ENCODE assay signal across 12 mouse cellular contexts in the genomic region with DNA sequence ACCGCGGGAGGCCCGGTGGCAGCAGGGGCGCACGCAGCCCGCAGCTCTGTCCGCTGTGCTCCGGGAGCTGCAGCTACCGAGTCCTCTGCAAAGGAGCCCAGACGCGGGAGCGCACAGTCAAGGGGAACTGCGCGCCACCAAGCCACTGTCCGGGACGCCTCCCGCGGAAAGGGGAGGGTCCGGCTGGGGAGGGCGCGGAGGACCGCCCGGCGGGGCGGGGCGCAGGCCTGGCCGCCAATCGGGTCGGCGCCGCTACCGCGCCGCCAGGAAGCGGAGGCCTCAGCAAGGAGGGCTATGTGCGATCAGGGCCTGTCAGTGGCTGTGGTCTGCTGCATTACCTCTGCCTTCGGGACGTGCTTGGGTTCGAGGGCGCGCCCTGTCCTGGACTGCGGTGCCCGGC. TPM values are rescaled to one million over a fixed set of nuclear protein-coding genes. Genes with fewer than 3 reads are reported as not detected.
DNase-seq lines count a peak whose midpoint lies in the region; ATAC-seq and TF ChIP-seq lines count a peak whose summit lies in the region.
"Not testable (repeated sequence)": the region's sequence is repeated elsewhere in the genome, so short reads cannot be mapped to it uniquely, and the experiment has no call there.
"Had no signal": no experiment of that assay in that cellular context is flagged by ENCODE, and none has a peak within 500 bp of the region (broad histone marks: within the 10 kb centered on the region; RNA-seq: fewer than 3 reads in every experiment).

No protein-coding gene starts in this region.

- H3K27me3 ChIP-seq in embryonic facial prominence, embryonic 11.5 days (ENCODE audit: control insufficient read depth, insufficient read depth, low read length); heart, embryonic 11.5 days (ENCODE audit: control insufficient read depth, insufficient read depth, low read length); hindbrain, postnatal 0 days (ENCODE audit: insufficient read depth, low read length); lung, embryonic 14.5 days (ENCODE audit: insufficient read depth, low read length); neural tube, embryonic 15.5 days (replicated peaks): not testable (repeated sequence)

- peak overlapping the region; percentile 18; the same call in 1 of the 2 replicates for H3K4me3 ChIP-seq in embryonic facial prominence, embryonic 11.5 days (ENCODE audit: low read depth, low read length)
- 0 out of 2 replicates have a peak overlapping the region, but pooled peaks have one; percentile 12 for H3K4me3 ChIP-seq in heart, embryonic 11.5 days (ENCODE audit: low read depth, low read length)
- not testable (repeated sequence) for H3K4me3 ChIP-seq in hindbrain, postnatal 0 days (ENCODE audit: low read length)
- peak overlapping the region; percentile 16; the same call in 1 of the 2 replicates for H3K4me3 ChIP-seq in lung, embryonic 14.5 days (ENCODE audit: low read depth, low read length)
- peak overlapping the region; percentile 17; the same call in 1 of the 2 replicates for H3K4me3 ChIP-seq in neural tube, embryonic 15.5 days (replicated peaks)

- ATAC-seq in embryonic facial prominence, embryonic 11.5 days (replicated peaks; ENCODE audit: insufficient number of reproducible peaks, low FRiP score, low TSS enrichment, low read depth); heart, embryonic 11.5 days (replicated peaks; ENCODE audit: insufficient number of reproducible peaks, low FRiP score, low TSS enrichment); hindbrain, postnatal 0 days; lung, embryonic 14.5 days (ENCODE audit: insufficient read depth); neural tube, embryonic 15.5 days (ENCODE audit: low FRiP score): not testable (repeated sequence)

- not testable (repeated sequence) for H3K4me2 ChIP-seq in embryonic facial prominence, embryonic 11.5 days (ENCODE audit: low read depth, low read length); heart, embryonic 11.5 days; hindbrain, postnatal 0 days (ENCODE audit: low read depth, low read length); lung, embryonic 14.5 days; neural tube, embryonic 15.5 days

- WGBS in embryonic facial prominence, embryonic 11.5 days, result 13% methylated on average over 33 of the region's 43 CpGs
- 7% methylated on average over 42 of the region's 43 CpGs for WGBS in heart, embryonic 11.5 days (ENCODE audit: insufficient replicate concordance)
- 21% methylated on average over 35 of the region's 43 CpGs for WGBS in hindbrain, postnatal 0 days
- 10% methylated on average over 34 of the region's 43 CpGs for WGBS in lung, embryonic 14.5 days
- WGBS in neural tube, embryonic 15.5 days, result 15% methylated on average over 33 of the region's 43 CpGs

- not testable (repeated sequence) for H3K9me3 ChIP-seq in embryonic facial prominence, embryonic 11.5 days (replicated peaks; ENCODE audit: control insufficient read depth, low read length); heart, embryonic 11.5 days (replicated peaks; ENCODE audit: control insufficient read depth, low read length); hindbrain, postnatal 0 days (ENCODE audit: low read length); lung, embryonic 14.5 days (ENCODE audit: low read depth, low read length); neural tube, embryonic 15.5 days (replicated peaks)

- not testable (repeated sequence) for H3K27ac ChIP-seq in embryonic facial prominence, embryonic 11.5 days (replicated peaks; ENCODE audit: low read depth, low read length); heart, embryonic 11.5 days (ENCODE audit: low read depth, low read length); hindbrain, postnatal 0 days; lung, embryonic 14.5 days (ENCODE audit: low read depth); neural tube, embryonic 15.5 days (replicated peaks)

- H3K9ac ChIP-seq in embryonic facial prominence, embryonic 11.5 days (replicated peaks; ENCODE audit: low read length); heart, embryonic 11.5 days (ENCODE audit: low read depth, low read length); hindbrain, postnatal 0 days (replicated peaks; ENCODE audit: low read length); lung, embryonic 14.5 days; neural tube, embryonic 15.5 days (replicated peaks): not testable (repeated sequence)

- not testable (repeated sequence) for TF ChIP-seq CTCF in hindbrain, postnatal 0 days (IDR thresholded peaks at IDR 0.05; ENCODE audit: low read depth); lung, embryonic 14.5 days (IDR thresholded peaks at IDR 0.05; ENCODE audit: low read depth)

- DNase-seq in ZHBTc4 (ENCODE audit: low read depth, low spot score), result peak; percentile 88
- not testable (repeated sequence) for DNase-seq in embryonic facial prominence, embryonic 11.5 days (ENCODE audit: low spot score)
- peak; percentile 0 for DNase-seq in hindbrain, postnatal 0 days (ENCODE audit: low spot score)
- peak; percentile 6 to 11 for DNase-seq in kidney, postnatal 4 days
- peak; percentile 5 for DNase-seq in lung, embryonic 14.5 days

- not testable (repeated sequence) for H3K4me1 ChIP-seq in embryonic facial prominence, embryonic 11.5 days (ENCODE audit: control insufficient read depth, insufficient read depth, low read length); heart, embryonic 11.5 days (ENCODE audit: control insufficient read depth, insufficient read depth, low read length); hindbrain, postnatal 0 days (ENCODE audit: insufficient read depth, low read length); lung, embryonic 14.5 days (ENCODE audit: insufficient read depth); neural tube, embryonic 15.5 days

- H3K36me3 ChIP-seq in embryonic facial prominence, embryonic 11.5 days (replicated peaks; ENCODE audit: control insufficient read depth, insufficient read depth, low read depth, low read length); heart, embryonic 11.5 days (ENCODE audit: control insufficient read depth, insufficient read depth, low read length); hindbrain, postnatal 0 days (ENCODE audit: insufficient read depth, low read length); lung, embryonic 14.5 days (ENCODE audit: insufficient read depth); neural tube, embryonic 15.5 days: not testable (repeated sequence)

RNA-seq across cellular contexts. Expression of gene Gm10330, which starts 20.7 kb away (rescaled TPM):
- polyA plus RNA-seq in embryonic facial prominence, embryonic 11.5 days (2014; fragmentation: Nextera tagmentation; extraction: Ambion mirVana), result 0.36 and 0.76 TPM in 2 replicates
- polyA plus RNA-seq in heart, embryonic 11.5 days (2014; fragmentation: Nextera tagmentation; extraction: Ambion mirVana), result 0.27 and 0.54 TPM in 2 replicates
- total RNA-seq in hindbrain, postnatal 0 days (2014; rRNA removed), result not detected in 2 replicates
- 0.41 and 0.52 TPM in 2 replicates for polyA plus RNA-seq in hindbrain, postnatal 0 days (2015; fragmentation: Nextera tagmentation; extraction: Ambion mirVana)
- polyA plus RNA-seq in lung, embryonic 14.5 days (2014; fragmentation: Nextera tagmentation; extraction: Ambion mirVana), result 0.77 and 0.79 TPM in 2 replicates
- polyA plus RNA-seq in neural tube, embryonic 15.5 days (2015; fragmentation: Nextera tagmentation; extraction: Ambion mirVana), result 0.59 and 0.87 TPM in 2 replicates
- total RNA-seq: adrenal gland, adult 18-20 months; heart, adult 2 months; heart, postnatal 36 days; layer of hippocampus, postnatal 36 days had no signal
- polyA plus RNA-seq: heart, adult 2 months; macrophage had no signal
